Mouse (Mus musculus): Measurements from ENCODE around the gene Syngap1. TPM values are rescaled to one million over a fixed set of nuclear protein-coding genes. Genes with fewer than 3 reads are reported as not detected.

Syngap1 gene
- polyA plus RNA-seq, 1 experiment from 2014 or later, result 3.7 TPM

DNA sequence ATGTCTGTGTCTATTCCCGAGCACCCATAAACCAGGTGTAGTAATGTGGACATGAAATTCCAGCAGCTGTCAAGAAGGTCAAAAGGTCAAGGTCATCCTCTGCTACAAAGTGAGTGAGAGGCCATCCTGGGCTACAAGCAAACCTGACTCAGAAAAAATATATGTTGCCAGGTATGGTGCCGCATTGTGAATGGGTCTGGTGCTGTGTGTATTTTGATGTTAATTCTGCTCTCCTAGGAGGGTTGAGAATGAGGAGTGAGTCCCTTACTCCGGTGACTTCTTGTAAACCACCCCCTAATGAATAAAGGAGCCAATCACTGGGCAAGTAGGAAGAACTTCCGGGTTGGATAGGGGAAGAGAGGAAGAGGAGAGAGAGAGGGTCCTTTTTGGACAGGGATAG is 56.6 kb downstream of the Syngap1 start:
- H3K4me1 ChIP-seq (ENCODE audit: control insufficient read depth, insufficient read depth, low read length), result peaks cover 6% of the 10 kb centered on the region; the same call in 1 of the 2 replicates
- H3K9ac ChIP-seq (ENCODE audit: low read depth, low read length), result no peak overlapping the region
- H3K9me3 ChIP-seq (replicated peaks; ENCODE audit: control insufficient read depth, low read length), result no peaks in the 10 kb centered on the region
- no peak overlapping the region for H3K4me2 ChIP-seq
- H3K36me3 ChIP-seq (ENCODE audit: control insufficient read depth, insufficient read depth, low read length), result no peaks in the 10 kb centered on the region
- no peak overlapping the region for H3K4me3 ChIP-seq (ENCODE audit: low read depth, low read length)
- H3K27me3 ChIP-seq (ENCODE audit: control insufficient read depth, insufficient read depth, low read length), result no peaks in the 10 kb centered on the region
- 70% methylated on average over 4 of the region's 4 CpGs for WGBS (ENCODE audit: insufficient replicate concordance)
- H3K27ac ChIP-seq (ENCODE audit: low read depth, low read length), result no peak overlapping the region
- ATAC-seq (replicated peaks; ENCODE audit: insufficient number of reproducible peaks, low FRiP score, low TSS enrichment), result no peak

DNA sequence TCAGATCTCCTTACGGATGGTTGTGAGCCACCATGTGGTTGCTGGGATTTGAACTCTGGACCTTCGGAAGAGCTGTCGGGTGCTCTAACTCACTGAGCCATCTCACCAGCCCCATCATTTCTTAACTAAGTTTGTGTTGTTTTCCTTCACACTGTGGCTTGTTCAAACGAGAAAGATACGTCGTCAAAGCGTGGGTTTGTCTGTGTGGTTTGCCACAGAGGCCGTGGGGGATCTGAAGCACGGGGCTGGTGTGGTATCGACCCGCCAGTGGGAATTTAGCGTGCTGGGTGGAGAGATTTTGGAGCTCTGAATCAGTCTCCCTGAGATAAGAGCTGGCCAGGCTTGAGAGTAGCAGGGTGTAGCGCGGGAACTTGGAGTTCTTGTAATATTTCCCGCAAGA is 57.2 kb downstream of the Syngap1 start:
- H3K4me1 ChIP-seq (ENCODE audit: control insufficient read depth, insufficient read depth, low read length), result peaks cover 6% of the 10 kb centered on the region; the same call in 1 of the 2 replicates
- H3K27me3 ChIP-seq (ENCODE audit: control insufficient read depth, insufficient read depth, low read length), result no peaks in the 10 kb centered on the region
- no peak overlapping the region for H3K4me3 ChIP-seq (ENCODE audit: low read depth, low read length)
- WGBS (ENCODE audit: insufficient replicate concordance), result 69% methylated on average over 15 of the region's 15 CpGs
- ATAC-seq (replicated peaks; ENCODE audit: insufficient number of reproducible peaks, low FRiP score, low TSS enrichment), result no peak
- H3K4me2 ChIP-seq, result no peak overlapping the region
- no peaks in the 10 kb centered on the region for H3K36me3 ChIP-seq (ENCODE audit: control insufficient read depth, insufficient read depth, low read length)
- H3K9me3 ChIP-seq (replicated peaks; ENCODE audit: control insufficient read depth, low read length), result no peaks in the 10 kb centered on the region
- H3K27ac ChIP-seq (ENCODE audit: low read depth, low read length), result no peak overlapping the region
- H3K9ac ChIP-seq (ENCODE audit: low read depth, low read length), result no peak overlapping the region

DNA sequence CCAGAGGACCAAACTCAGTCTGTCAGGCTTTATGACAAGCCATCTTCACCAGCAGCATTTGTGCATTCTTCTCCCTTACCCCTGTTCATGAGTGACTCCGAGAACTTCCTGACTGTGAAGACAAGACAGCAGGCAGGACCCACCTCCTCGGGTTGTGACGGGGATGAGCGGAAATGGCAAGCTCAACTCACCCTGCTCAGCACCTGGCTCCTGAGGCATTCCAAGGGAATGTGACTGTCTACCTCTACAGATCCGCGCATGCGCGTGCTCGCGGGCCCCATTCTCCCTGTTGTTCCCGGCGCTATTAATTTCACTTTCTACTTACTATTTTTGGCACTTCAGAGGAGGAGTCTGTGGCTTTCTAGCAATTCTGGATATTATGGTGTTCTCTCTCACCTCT is 58.9 kb downstream of the Syngap1 start:
- WGBS (ENCODE audit: insufficient replicate concordance), result 70% methylated on average over 12 of the region's 12 CpGs
- H3K4me2 ChIP-seq, result peak overlapping the region; percentile 12; the same call in 1 of the 2 replicates
- no peak for ATAC-seq (replicated peaks; ENCODE audit: insufficient number of reproducible peaks, low FRiP score, low TSS enrichment)
- no peaks in the 10 kb centered on the region for H3K36me3 ChIP-seq (ENCODE audit: control insufficient read depth, insufficient read depth, low read length)
- no peaks in the 10 kb centered on the region for H3K27me3 ChIP-seq (ENCODE audit: control insufficient read depth, insufficient read depth, low read length)
- no peaks in the 10 kb centered on the region for H3K9me3 ChIP-seq (replicated peaks; ENCODE audit: control insufficient read depth, low read length)
- 0 out of 2 replicates have a peak overlapping the region, but pooled peaks have one; percentile 18 for H3K9ac ChIP-seq (ENCODE audit: low read depth, low read length)
- H3K27ac ChIP-seq (ENCODE audit: low read depth, low read length), result no peak overlapping the region
- peaks cover 6% of the 10 kb centered on the region; the same call in 1 of the 2 replicates for H3K4me1 ChIP-seq (ENCODE audit: control insufficient read depth, insufficient read depth, low read length)
- no peak overlapping the region for H3K4me3 ChIP-seq (ENCODE audit: low read depth, low read length)

DNA sequence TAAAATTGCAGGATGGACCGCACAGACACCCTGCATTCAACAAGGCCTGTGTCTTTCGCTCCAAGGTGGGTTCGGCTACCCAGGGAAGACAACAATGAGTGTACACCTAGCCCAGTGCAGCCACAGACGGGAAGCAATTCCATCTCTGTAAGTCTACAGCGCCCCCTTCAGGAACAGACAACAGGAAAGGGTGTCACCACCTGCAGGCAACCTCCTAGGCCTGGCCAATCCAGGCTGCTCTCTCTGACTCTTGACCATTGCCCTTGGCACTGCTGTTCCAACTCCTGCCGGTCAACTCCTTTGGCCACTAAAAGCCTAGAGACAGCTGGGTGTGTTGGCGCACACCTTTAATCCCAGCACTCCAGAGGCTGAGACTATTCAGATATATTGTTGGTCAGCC is 60.1 kb downstream of the Syngap1 start:
- Histone ChIP-seq H3K9me3 (replicated peaks; ENCODE audit: control insufficient read depth, low read length) (no peaks in the 10 kb centered on the region), H3K27me3 (ENCODE audit: control insufficient read depth, insufficient read depth, low read length) (no peaks in the 10 kb centered on the region)

GRCm38 (mm10) chr17:27001889-27002288 is 60.8 kb downstream of the Syngap1 start:
- Histone ChIP-seq H3K27ac (ENCODE audit: low read depth, low read length) (no peak overlapping the region), H3K9ac (ENCODE audit: low read depth, low read length) (no peak overlapping the region), H3K4me2 (no peak overlapping the region), H3K4me1 (ENCODE audit: control insufficient read depth, insufficient read depth, low read length) (no peaks in the 10 kb centered on the region), H3K36me3 (ENCODE audit: control insufficient read depth, insufficient read depth, low read length) (no peaks in the 10 kb centered on the region), H3K4me3 (ENCODE audit: low read depth, low read length) (no peak overlapping the region), H3K9me3 (replicated peaks; ENCODE audit: control insufficient read depth, low read length) (no peaks in the 10 kb centered on the region), H3K27me3 (ENCODE audit: control insufficient read depth, insufficient read depth, low read length) (no peaks in the 10 kb centered on the region)
- no peak for ATAC-seq (replicated peaks; ENCODE audit: insufficient number of reproducible peaks, low FRiP score, low TSS enrichment)
- 46% methylated on average over 6 of the region's 6 CpGs for WGBS (ENCODE audit: insufficient replicate concordance)

More for the DNA sequence above, 60.1 kb downstream of the Syngap1 start:
- 70% methylated on average over 7 of the region's 7 CpGs for WGBS (ENCODE audit: insufficient replicate concordance)
- no peaks in the 10 kb centered on the region for H3K36me3 ChIP-seq (ENCODE audit: control insufficient read depth, insufficient read depth, low read length)
- no peaks in the 10 kb centered on the region for H3K4me1 ChIP-seq (ENCODE audit: control insufficient read depth, insufficient read depth, low read length)
- no peak overlapping the region for H3K9ac ChIP-seq (ENCODE audit: low read depth, low read length)
- no peak for ATAC-seq (replicated peaks; ENCODE audit: insufficient number of reproducible peaks, low FRiP score, low TSS enrichment)
- H3K27ac ChIP-seq (ENCODE audit: low read depth, low read length), result no peak overlapping the region
- H3K4me3 ChIP-seq (ENCODE audit: low read depth, low read length), result no peak overlapping the region
- H3K4me2 ChIP-seq, result no peak overlapping the region

DNA sequence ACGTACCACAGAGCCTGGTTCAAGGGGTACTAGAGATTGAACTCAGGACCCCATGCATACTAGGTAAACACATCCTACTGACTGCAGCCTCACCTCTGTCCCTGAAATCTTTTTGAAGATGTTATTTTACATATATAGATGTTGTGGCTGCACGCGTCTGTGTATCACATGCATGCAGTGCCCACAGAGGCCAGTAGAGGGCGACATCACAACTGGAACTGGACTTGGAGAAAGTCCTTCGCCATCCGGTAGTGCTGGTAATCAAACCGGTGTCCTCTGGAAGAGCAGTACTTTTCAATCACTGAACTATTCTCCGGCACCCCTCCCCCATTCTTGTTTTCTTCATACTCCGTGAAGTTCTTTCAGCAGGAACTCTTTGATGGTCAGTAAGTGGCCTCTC is 63.4 kb downstream of the Syngap1 start:
- Histone ChIP-seq H3K27me3 (ENCODE audit: control insufficient read depth, insufficient read depth, low read length) (no peaks in the 10 kb centered on the region), H3K27ac (ENCODE audit: low read depth, low read length) (no peak overlapping the region), H3K4me3 (ENCODE audit: low read depth, low read length) (no peak overlapping the region), H3K9me3 (replicated peaks; ENCODE audit: control insufficient read depth, low read length) (no peaks in the 10 kb centered on the region), H3K4me2 (no peak overlapping the region), H3K4me1 (ENCODE audit: control insufficient read depth, insufficient read depth, low read length) (no peaks in the 10 kb centered on the region), H3K9ac (ENCODE audit: low read depth, low read length) (no peak overlapping the region), H3K36me3 (ENCODE audit: control insufficient read depth, insufficient read depth, low read length) (no peaks in the 10 kb centered on the region)
- WGBS (ENCODE audit: insufficient replicate concordance), result 23% methylated on average over 9 of the region's 9 CpGs
- no peak for ATAC-seq (replicated peaks; ENCODE audit: insufficient number of reproducible peaks, low FRiP score, low TSS enrichment)

GRCm38 (mm10) chr17:27004903-27005485 is 63.9 kb downstream of the Syngap1 start:
- Histone ChIP-seq H3K4me3 (ENCODE audit: low read depth, low read length) (no peak overlapping the region), H3K9ac (ENCODE audit: low read depth, low read length) (no peak overlapping the region), H3K27ac (ENCODE audit: low read depth, low read length) (no peak overlapping the region), H3K27me3 (ENCODE audit: control insufficient read depth, insufficient read depth, low read length) (no peaks in the 10 kb centered on the region), H3K4me2 (0 out of 2 replicates have a peak overlapping the region, but pooled peaks have one; percentile 9), H3K36me3 (ENCODE audit: control insufficient read depth, insufficient read depth, low read length) (no peaks in the 10 kb centered on the region), H3K9me3 (replicated peaks; ENCODE audit: control insufficient read depth, low read length) (no peaks in the 10 kb centered on the region), H3K4me1 (ENCODE audit: control insufficient read depth, insufficient read depth, low read length) (no peaks in the 10 kb centered on the region)
- 21% methylated on average over 19 of the region's 19 CpGs for WGBS (ENCODE audit: insufficient replicate concordance)
- ATAC-seq (replicated peaks; ENCODE audit: insufficient number of reproducible peaks, low FRiP score, low TSS enrichment), result no peak

DNA sequence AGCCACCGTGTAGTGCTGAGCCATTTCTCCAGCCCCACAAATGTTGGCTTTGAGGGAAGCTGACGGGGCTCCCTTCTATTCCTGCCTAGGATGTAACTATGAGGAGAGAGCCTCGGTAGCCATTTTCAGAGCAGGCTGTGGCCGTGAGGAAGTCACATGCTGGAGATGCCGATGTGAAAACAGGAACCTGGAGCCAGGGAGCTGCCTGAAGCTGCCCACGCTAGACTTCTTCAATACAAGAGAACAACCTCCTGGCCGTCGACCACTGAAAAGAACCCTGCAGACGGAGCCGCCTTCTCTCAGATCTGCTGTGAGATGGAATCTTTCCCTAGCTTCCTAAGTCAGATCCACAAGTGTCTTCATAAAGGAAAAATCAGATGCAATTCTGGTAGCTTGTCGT is 64.6 kb downstream of the Syngap1 start:
- Histone ChIP-seq H3K9ac (ENCODE audit: low read depth, low read length) (0 out of 2 replicates have a peak overlapping the region, but pooled peaks have one; percentile 22), H3K27me3 (ENCODE audit: control insufficient read depth, insufficient read depth, low read length) (no peaks in the 10 kb centered on the region), H3K4me2 (0 out of 2 replicates have a peak overlapping the region, but pooled peaks have one; percentile 9), H3K36me3 (ENCODE audit: control insufficient read depth, insufficient read depth, low read length) (no peaks in the 10 kb centered on the region), H3K27ac (ENCODE audit: low read depth, low read length) (no peak overlapping the region), H3K4me3 (ENCODE audit: low read depth, low read length) (no peak overlapping the region; the same call in 1 of the 2 replicates), H3K4me1 (ENCODE audit: control insufficient read depth, insufficient read depth, low read length) (no peaks in the 10 kb centered on the region), H3K9me3 (replicated peaks; ENCODE audit: control insufficient read depth, low read length) (no peaks in the 10 kb centered on the region)
- no peak for ATAC-seq (replicated peaks; ENCODE audit: insufficient number of reproducible peaks, low FRiP score, low TSS enrichment)
- WGBS (ENCODE audit: insufficient replicate concordance), result 42% methylated on average over 11 of the region's 11 CpGs

- ATAC-seq (replicated peaks; ENCODE audit: insufficient number of reproducible peaks, low FRiP score, low TSS enrichment), result no peak
- H3K27me3 ChIP-seq (ENCODE audit: control insufficient read depth, insufficient read depth, low read length), result no peaks in the 10 kb centered on the region
- no peak overlapping the region for H3K9ac ChIP-seq (ENCODE audit: low read depth, low read length)
- peaks cover 6% of the 10 kb centered on the region; the same call in 1 of the 2 replicates for H3K4me1 ChIP-seq (ENCODE audit: control insufficient read depth, insufficient read depth, low read length)
- H3K4me2 ChIP-seq, result no peak overlapping the region
- H3K27ac ChIP-seq (ENCODE audit: low read depth, low read length), result no peak overlapping the region
- H3K36me3 ChIP-seq (ENCODE audit: control insufficient read depth, insufficient read depth, low read length), result no peaks in the 10 kb centered on the region
- H3K9me3 ChIP-seq (replicated peaks; ENCODE audit: control insufficient read depth, low read length), result no peaks in the 10 kb centered on the region
- WGBS (ENCODE audit: insufficient replicate concordance), result 65% methylated on average over 2 of the region's 2 CpGs
- no peak overlapping the region for H3K4me3 ChIP-seq (ENCODE audit: low read depth, low read length)
Observed at GRCm38 (mm10) chr17:27008277-27008676, 67.2 kb downstream of the Syngap1 start.

All from heart, embryonic 11.5 days (tissue).